Mouse (Mus musculus): ENCODE results near the gene Tmem127.
"Not testable (repeated sequence)": the region's sequence is repeated elsewhere in the genome, so short reads cannot be mapped to it uniquely, and the experiment has no call there.

Gene Tmem127

DNA sequence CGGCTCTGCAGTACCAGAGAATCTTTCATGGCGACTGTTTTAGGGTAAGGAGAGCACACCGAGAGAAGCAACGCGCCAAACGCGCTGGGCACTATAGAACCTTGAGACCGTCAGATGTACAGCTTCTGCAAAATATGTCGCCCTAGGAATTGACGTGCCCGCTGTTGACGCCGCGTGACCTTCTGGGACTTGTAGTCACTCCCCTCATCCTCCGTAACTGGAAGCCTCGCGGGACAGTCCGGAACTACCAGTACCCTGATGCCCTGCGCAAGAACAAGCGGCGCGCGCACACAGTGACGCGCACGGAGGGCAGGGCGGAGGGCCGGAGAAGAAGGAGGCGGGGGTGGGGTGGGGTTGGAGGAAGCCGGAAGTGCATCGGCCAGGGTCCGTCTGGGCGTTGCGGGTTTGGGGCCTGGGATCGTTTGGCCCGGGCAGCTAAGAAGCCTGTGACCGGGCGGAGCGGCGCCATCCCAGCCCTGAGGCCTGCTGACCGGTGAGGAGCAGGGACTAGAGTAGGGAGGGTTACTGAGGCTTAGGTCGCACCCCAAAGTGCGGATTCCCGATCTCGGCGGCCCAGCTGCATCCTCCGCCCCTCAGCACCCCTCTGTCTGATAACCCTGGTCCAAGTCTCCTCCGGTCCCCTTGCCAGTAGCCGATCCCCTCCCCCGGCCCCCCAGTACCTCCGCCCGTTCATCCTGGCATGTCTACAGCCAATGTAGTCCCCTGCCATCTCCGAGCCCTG, at the start of gene Tmem127, which contains the start of gene Ciao1:
Gene Tmem127 (plus strand): TSS at position 317 of the 742 bp plus-strand sequence.
Gene Ciao1 (minus strand): TSS at position 225 of the 742 bp plus-strand sequence.
- DNase-seq (ENCODE audit: low spot score in 2 of 2), result peak; percentile 91 to 98

DNA sequence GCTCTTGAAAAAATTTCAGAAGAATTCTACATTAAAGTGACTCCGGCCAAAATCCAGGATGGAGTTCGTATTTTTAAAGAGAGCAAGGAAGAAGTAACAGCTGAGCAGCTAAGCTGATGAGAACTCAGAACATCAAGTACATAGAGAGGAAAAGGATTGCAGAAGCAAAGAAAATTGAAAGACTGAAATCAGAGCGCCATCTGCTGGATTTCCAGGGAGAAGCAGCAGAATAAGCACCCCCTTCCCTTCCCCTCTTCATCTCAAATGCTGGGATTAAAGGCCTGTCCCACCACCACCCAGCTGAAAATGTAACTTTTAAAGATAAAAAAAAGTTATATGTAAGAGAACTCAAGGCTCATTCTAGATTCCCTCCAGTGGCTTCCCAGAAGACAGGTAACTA, 42.8 kb upstream of the Tmem127 start:
- peak; percentile 28 to 38 for DNase-seq (ENCODE audit: low spot score in 2 of 2)

DNA sequence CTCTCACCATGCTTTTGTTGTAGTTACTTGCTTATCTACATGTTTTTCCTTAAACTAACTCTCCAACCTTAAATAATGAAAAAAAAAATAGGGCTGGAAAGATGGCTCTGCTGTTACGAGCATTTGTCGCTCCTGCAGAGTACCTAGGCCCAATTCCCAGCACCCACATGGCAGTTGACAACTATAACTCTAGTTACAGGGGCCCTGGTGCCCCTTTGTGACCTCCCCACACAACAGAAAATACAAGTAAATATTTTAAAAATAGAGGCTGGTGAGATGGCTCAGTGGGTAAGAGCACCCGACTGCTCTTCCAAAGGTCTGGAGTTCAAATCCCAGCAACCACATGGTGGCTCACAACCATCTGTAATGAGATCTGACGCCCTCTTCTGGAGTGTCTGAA, 41.8 kb upstream of the Tmem127 start:
- DNase-seq (ENCODE audit: low spot score in 2 of 2), result not testable (repeated sequence)

DNA sequence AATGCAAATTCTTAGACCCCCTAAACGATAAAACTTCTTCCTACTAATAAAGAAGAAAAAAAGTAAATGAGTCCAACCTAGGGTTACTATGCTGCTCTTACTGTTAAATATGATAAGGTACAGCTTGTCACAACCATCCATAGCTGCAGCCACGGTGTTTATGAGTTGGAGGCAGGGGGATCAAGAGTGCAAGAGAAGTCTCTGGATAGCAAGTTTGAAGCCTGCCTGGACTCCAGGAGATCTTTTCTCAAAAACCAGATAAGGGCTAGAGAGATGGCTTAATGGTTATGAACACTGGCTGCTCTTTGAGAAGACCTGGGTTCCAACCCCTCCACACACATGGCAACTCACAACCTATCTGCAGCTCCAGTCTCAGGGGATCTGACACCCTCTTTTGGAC, 40.8 kb upstream of the Tmem127 start:
- no peak for DNase-seq (ENCODE audit: low spot score in 2 of 2)

DNA sequence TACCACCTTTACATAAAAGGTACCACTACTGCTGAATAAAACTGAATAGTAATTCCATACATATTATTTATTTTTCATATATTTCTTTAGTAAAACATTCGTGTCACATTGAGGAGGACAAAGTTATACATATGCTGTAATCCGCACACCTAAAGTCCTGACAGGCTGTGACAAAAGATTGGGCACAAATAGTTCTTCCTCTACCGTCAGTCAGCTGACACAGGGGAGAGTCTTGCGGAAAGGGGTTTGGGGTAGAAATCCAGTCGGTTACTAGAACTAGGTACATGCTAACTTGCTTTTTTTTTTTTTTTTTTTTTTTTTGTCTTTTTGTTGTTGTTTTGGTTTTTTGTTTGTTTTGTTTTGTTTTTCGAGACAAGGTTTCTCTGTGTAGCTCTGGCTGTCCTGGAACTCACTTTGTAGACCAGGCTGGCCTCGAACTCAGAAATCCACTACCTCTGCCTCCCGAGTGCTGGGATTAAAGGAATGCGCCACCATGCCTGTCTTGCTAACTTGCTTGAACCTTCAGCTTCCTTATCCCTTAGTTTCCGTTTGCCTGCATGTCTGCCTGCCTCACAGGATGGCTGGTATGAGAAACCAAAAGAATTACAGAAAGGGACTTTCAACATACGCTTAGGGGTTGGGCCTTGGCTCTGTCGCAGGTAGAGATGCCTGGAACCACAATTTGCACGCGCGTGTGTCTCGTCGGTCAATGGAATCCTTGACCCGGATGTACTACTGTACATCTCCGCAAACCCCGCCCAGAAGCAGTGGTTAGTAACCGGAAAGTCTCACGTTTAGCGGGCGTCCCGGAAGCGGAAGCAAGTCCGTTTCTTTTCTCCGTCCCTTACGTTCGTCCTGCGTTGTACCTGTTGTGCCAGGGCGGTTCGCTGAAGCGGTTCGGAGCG, 39.9 kb upstream of the Tmem127 start, which contains the start of the genes 1810024B03Rik and Snrnp200:
Gene 1810024B03Rik (minus strand): TSS at position 734 of the 905 bp plus-strand sequence.
Gene Snrnp200 (plus strand): TSS at position 840 of the 905 bp plus-strand sequence.
- DNase-seq (ENCODE audit: low spot score in 2 of 2), result peak; percentile 89 to 94

DNA sequence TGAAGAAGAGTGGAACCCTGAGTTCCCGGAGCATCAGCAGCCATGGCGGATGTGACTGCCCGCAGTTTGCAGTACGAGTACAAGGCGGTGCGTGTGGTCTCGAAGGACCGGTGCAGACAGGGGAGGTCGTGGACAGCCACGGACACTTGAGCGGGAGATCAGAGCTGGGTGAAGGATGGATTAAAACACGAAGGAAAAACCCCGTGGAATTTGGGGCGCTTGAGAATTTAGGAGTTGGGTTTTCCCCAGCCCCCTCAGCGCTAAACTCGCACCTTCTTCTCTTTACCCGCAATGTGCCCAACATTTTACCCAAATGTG, 39.3 kb upstream of the Tmem127 start:
- DNase-seq (ENCODE audit: low spot score in 2 of 2), result no peak

DNA sequence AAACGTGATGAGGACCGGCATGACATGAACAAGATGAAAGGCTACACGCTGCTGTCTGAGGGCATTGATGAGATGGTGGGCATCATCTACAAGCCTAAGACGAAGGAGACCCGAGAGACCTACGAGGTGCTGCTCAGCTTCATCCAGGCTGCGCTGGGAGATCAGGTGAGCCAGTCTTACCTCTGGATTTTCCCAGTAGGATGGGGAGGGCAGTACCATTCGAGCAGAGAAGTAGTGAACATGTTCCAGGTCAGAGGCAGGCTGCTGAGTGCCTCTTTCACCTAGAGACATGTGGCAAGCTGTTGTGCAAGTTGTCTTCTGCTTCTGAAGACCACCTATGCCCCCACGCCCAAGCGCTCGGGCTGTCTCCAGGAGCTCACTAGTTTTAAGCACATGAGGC, 37.0 kb upstream of the Tmem127 start:
- no peak for DNase-seq (ENCODE audit: low spot score in 2 of 2)

DNA sequence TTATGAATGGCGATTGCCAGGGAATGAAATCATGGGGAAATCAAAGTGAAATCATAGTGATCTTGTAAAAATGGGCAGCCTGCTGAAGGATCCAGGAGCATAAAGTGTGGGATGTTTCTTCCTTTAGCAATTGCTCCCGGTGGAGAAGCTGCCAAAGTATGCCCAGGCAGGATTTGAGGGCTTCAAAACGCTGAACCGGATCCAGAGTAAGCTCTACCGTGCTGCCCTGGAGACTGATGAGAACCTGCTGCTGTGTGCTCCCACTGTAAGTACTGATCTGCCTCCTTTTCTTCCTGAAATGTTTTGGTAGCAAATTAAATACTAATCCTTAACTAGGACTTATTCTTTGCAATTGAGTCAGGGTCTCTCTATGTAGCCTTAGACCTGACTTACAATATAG, 30.0 kb upstream of the Tmem127 start:
- DNase-seq (ENCODE audit: low spot score in 2 of 2), result no peak

DNA sequence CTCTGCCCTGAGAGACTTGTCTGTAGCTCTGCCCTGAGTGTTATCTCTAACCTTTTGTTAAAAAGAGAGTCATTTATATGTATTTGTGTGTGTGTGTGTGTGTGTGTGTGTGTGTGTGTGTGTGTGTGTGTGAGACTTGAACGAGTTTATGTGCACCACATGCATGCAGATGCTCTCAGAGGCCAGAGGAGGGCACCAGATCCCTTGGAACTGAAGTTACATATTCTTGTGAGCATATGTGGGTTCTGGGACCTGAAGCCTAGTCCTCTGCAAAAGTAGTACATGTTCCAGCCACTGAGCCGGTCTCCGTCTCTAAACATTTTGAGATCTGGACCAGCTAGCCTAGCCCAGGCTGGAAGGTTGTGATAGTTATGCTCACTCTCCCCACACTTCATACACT, 22.4 kb upstream of the Tmem127 start:
- DNase-seq (ENCODE audit: low spot score in 2 of 2), result no peak

DNA sequence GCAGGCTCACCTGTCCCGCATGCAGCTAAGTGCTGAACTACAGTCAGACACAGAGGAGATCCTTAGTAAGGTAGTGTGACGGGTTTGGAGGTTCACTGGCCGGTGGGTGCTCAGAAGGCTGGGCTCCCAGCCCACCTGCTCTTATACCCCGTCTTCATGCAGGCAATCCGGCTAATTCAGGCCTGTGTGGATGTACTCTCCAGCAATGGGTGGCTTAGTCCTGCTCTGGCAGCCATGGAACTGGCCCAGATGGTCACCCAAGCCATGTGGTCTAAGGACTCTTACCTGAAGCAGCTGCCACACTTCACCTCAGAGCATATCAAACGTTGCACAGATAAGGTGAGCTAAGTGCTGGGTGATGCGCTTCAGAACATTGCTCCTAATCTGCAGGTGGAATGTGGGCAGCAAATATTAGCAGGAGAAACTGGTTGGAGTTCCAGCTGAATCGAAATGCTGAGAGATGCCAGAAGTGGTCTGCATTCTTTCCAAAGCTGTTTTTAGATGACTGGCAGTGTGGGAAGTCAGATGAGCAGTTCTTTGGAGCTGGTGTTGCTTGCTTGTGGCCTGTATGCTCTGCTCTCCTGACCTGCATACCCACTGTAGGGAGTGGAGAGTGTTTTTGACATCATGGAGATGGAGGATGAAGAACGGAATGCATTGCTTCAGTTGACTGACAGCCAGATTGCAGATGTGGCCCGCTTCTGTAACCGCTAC, 9.7 kb upstream of the Tmem127 start:
- no peak for DNase-seq (ENCODE audit: low spot score in 2 of 2)

DNA sequence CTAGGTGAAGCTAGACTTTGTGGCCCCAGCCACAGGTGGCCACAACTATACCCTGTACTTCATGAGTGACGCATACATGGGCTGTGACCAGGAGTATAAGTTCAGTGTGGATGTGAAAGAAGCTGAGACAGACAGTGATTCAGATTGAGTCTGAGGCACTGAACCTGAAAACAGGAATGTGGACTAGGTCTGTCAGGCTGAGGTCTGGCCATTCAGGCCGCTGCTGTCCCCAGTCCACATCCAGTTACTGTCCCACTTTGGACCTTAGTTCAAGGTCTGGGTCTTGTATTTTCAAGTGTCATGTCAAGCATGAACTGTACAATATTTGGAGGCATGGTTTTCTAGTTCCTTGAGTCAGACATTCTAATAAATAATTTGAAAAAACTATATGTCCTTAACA, 7.6 kb upstream of the Tmem127 start:
- DNase-seq (ENCODE audit: low spot score in 2 of 2), result no peak

DNA sequence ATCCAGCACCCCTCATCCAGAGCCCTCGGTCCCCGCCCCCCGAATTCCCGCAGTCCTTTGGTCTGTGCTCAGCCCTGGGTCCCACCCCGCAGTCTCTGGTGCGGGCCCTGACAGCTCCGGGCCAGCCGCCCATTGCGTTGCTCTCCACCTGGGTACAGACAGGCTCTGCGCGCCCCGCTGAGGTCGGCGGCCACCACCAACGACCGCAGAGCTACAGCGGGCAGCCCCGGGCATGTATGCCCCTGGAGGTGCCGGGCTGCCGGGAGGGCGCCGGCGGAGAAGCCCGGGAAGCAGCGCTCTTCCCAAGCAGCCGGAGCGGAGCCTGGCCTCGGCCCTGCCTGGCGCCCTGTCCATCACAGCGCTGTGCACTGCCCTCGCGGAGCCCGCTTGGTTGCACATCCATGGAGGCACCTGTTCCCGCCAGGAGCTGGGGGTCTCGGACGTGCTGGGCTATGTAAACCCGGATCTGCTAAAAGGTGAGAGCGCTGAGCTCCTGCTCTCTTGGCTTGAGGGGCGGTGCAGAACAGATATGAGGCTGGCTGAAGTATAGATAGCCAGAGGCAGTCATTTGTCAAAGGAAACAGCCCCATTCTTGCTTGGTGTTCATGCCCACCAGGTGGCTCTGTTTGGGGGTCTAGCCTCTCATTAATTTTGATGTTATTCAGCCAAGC, 761 bp downstream of the Tmem127 start:
- peak; percentile 12 to 18 for DNase-seq (ENCODE audit: low spot score in 2 of 2)

DNA sequence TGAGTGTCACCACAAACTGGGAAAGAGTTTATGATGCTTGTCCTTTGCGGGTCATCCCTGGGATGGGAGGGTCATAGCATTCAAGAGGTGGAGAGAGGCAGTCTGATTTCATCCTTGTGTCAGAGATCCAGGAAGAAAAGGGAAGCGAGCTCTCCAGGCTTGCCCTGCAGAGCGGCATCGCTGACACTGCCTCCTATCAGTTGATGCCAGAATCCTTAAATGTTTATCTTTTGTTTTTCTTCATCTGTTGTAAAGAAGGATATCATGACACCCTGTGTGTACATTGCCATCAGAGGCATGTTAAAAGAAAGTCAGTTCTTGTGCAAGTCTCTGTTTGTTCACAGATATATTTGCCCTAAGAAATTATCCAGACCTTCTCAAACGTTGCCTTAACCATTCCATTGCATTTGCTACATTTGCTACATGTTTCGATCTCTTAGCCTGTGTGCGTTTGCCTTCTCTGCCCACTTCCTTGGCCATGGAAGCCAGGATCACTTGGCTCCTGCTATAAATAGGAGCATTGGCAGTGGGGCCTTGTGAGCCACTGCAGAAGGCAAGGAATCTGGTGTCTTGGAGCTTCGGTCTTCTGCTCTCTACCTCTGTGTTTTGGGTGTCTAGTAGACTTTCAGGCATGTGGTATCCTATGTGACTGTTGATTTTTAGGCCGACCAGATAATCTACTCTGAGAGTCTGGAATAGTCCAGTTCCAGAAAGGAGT, 2.7 kb downstream of the Tmem127 start:
- DNase-seq (ENCODE audit: low spot score in 2 of 2), result no peak

DNA sequence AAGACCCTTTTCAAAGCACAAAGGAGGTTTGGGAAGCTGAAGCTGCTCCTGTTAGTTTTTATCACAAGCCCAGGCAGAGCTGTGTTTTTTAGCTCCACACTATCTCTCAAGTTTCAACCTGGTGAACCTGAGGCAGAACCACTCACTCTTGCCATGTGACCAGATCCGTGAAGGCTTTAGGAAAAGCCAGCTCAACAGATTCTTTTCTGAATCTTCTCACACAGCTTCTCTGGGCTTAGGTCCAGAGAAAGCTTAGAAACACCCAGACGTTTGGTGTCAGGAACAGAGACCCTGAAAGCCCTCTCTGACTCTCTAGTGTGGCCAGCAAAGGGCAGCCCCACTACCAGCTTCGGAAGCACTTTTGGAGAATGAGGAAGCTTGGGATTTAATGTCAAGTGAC, 3.7 kb downstream of the Tmem127 start:
- no peak for DNase-seq (ENCODE audit: low spot score in 2 of 2)

DNA sequence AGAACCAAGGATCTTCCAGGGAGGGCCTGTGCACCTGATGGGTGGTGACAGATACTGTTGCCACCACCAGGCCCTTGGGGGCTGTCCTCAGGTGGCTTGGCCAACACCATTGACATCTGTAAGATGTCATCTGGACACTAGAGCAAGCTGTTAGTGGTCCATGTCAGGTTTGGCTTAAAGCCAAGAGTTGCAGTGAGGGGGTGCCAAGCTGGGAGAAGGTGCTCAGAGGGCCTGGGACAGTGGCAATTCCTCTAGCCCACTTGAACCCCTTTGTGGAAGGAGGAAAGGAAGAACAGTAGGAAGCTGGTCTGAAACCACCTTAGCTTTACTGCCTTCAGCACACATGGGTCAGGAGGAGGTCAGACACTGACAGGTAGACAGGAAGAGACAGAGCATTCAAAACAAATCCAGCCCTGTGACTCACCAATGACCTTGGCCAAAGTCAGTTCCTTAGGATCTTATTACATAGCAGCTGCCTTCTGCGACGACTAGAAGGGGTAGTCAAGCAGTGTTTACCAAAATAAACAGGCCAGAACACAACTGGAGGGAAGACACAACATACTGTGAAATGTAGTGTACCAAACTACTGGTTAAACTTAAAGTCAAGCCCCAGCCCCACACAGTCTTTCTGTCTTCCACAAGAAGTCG, 4.3 kb downstream of the Tmem127 start:
- no peak for DNase-seq (ENCODE audit: low spot score in 2 of 2)

DNA sequence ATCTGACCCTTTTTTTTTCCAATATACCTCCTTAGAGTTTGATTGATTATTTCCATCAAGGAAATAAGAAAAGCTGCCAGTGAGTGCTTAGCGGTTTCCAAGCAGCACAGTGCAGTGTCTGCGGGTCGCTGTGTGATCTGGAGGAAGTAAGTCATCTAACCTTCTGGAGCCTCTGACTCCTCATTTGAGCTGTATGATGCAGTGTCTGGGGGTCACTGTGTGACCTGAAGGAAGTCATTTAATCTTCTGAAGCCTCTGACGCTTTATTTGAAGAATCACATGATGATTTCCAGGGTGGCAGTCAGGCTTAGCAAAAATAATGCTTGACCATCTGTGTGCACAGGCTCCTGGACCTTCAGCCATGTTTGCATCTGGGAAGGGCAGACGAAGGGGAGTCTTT, 5.1 kb downstream of the Tmem127 start:
- DNase-seq (ENCODE audit: low spot score in 2 of 2), result no peak

DNA sequence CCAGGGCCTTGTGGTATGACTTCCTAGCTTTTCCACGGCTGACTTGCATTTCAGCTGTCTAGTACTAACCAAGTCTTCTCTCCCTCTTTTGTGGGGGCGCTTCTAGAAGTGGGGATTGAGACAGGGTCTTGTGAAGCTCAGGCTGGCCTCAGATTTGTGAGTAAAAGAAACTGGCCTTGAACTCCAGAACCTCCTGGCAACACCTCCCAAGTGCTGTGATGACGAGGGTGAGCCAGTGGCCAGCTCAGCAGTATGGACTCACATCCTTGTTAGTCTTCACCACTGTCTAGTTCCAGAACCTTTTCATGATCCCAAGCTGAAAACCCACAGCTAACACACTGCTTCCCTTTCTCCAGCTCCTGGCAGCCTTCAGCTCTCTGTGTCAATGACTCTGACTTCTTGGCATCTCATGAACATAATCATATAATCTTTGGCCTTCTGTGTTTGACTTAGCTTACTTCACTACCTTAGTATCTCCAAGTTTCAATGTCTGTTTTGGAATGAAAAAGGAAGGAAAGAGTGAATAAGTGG, 7.0 kb downstream of the Tmem127 start:
- no peak for DNase-seq (ENCODE audit: low spot score in 2 of 2)

DNA sequence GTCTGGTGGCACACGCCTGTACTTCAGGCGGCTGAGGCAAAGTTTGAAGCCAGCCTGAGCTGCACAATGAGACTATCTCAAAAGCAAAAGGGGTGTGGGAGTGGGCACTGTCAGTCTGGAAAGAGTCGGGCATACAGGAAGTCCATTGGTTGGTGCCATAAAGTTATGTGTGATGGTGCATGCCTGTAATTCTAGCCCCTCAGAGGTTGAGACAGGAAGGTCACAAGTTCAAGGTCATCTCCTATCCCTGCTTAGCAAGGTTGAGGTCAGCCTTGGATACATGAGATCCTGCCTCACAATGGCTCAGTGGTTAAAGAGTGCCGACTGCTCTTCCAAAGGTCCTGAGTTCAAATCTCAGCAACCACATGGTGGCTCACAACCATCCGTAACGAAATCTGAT, 7.6 kb downstream of the Tmem127 start:
- no peak for DNase-seq (ENCODE audit: low spot score in 2 of 2)

DNA sequence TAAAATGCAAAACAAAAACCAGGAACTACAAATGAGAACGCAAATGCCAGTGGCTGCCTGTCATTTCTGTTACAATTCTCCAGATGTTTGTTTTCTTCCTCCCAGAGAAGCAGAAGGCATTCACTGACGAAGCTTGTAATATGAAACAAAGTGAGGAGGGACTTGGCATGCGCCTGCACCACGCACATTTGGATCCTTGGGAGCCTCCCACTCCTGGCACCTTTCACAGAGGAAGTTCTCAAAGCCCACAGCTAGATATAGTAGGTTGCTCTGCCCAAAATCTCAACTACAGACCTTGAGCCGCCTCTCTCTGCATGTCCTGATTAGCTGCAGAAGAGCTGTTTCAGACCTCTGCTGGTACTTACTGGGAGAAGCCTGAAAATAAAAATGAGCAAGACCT, 11.6 kb downstream of the Tmem127 start:
- DNase-seq (ENCODE audit: low spot score in 2 of 2), result no peak

DNA sequence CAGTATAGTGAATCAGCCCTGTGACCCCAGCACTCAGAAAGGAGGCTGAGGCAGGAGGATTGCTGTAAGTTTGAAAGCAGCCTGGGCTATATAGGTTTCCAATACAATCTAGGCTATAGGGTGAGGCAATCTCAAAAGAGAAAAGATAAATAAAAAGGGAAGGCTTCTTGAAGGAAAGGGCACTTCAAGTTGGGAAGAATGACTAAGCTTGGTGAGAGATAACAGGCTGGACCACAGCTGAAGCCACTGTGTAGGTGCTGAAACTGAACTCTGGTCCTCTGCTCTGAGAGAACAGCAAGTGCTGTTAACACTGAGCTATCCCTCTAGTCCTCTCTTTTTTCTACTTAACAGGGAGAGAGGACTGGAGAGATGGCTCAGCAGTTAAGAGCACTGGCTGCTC, 14.8 kb downstream of the Tmem127 start:
- no peak for DNase-seq (ENCODE audit: low spot score in 2 of 2)

Measured in urinary bladder, postnatal 36 days (tissue).